Mouse (Mus musculus) lung, embryonic 16.5 days (tissue): ENCODE data around the gene Bcl2l10. TPM values are rescaled to one million over a fixed set of nuclear protein-coding genes. Genes with fewer than 3 reads are reported as not detected.

Experiments used
- ATAC-seq: fragments of 200-750 bp; cut with Nextera tagmentation; 2 replicates; pipeline ENCODE4 v1.8.0; 2017; ENCODE audit warnings: low read depth, mild to moderate bottlenecking, moderate library complexity
- H3K27ac ChIP-seq: fragments of 300-500 bp; sonication (generic); 2 replicates; pipeline ENCODE4 v1.5.1; 2014; ENCODE audit warnings: mild to moderate bottlenecking, control low read depth, low read length
- H3K27me3 ChIP-seq: fragments of 300-500 bp; sonication (generic); 2 replicates; pipeline ENCODE4 v1.6.1; 2014; ENCODE audit warnings: low read depth, low read length, mixed read lengths; ENCODE audit not compliant: control insufficient read depth, insufficient read depth
- H3K36me3 ChIP-seq: fragments of 300-500 bp; sonication (generic); 2 replicates; pipeline ENCODE4 v1.6.1; 2014; ENCODE audit warnings: low read length; ENCODE audit not compliant: control insufficient read depth, insufficient read depth
- H3K4me1 ChIP-seq: fragments of 300-500 bp; sonication (generic); replicated peaks from 2 replicates; pipeline ENCODE4 v1.6.1; 2014; ENCODE audit warnings: low read length, mixed read lengths; ENCODE audit not compliant: control insufficient read depth, insufficient read depth
- H3K4me2 ChIP-seq: fragments of 300-500 bp; sonication (generic); 2 replicates; pipeline ENCODE4 v1.6.1; 2014; ENCODE audit warnings: low read depth, low read length, control low read depth
- H3K4me3 ChIP-seq: fragments of 300-500 bp; sonication (generic); 2 replicates; pipeline ENCODE4 v1.5.1; 2014; ENCODE audit warnings: mild to moderate bottlenecking, low read length, control low read depth
- H3K9ac ChIP-seq: fragments of 300-500 bp; sonication (generic); 2 replicates; pipeline ENCODE4 v1.6.1; 2014; ENCODE audit warnings: low read length, control low read depth
- H3K9me3 ChIP-seq: fragments of 300-500 bp; sonication (generic); 2 replicates; pipeline ENCODE4 v1.6.1; 2016; ENCODE audit warnings: low read length; ENCODE audit not compliant: control insufficient read depth
- WGBS: fragments of 180-500 bp; shearing (Covaris S2); extraction: QIAGEN DNeasy Blood & Tissue Kit; methylation state at CpG from one replicate; pipeline ENCODE4 v1.1.7; 2014; 5-methylcytosine and 5-hydroxymethylcytosine counted together
- polyA plus RNA-seq: library from polyadenylated mRNA; unstranded; fragments of >200 nt; fragmentation: Nextera tagmentation; extraction: Ambion mirVana; gene quantifications from 2 replicates; pipeline ENCODE4 v1.2.1, GENCODE M21; 2015

Gene Bcl2l10
- not detected in 2 replicates for polyA plus RNA-seq

GRCm38 (mm10) chr9:75347458-75347857 lies at the start of gene Bcl2l10:
Gene Bcl2l10 (plus strand): TSS chr9:75347758.
- Histone ChIP-seq H3K9me3 (no peaks in the 10 kb centered on the region), H3K4me1 (no peaks in the 10 kb centered on the region), H3K27me3 (no peaks in the 10 kb centered on the region), H3K36me3 (0 out of 2 replicates have a peak, but pooled peaks cover 2% of the 10 kb centered on the region), H3K9ac (no peak within 1 kb of the TSS), H3K4me2 (no peak within 1 kb of the TSS), H3K27ac (no peak within 1 kb of the TSS), H3K4me3 (no peak within 1 kb of the TSS)
- WGBS, result 91% methylated on average over 5 of the region's 5 CpGs
- no peak for ATAC-seq

GRCm38 (mm10) chr9:75299342-75299741 lies 48.2 kb upstream of the Bcl2l10 start:
- no peak for ATAC-seq
- Histone ChIP-seq H3K36me3 (0 out of 2 replicates have a peak, but pooled peaks cover 2% of the 10 kb centered on the region), H3K4me1 (no peaks in the 10 kb centered on the region), H3K4me2 (no peak overlapping the region), H3K9ac (no peak overlapping the region), H3K27me3 (no peaks in the 10 kb centered on the region), H3K27ac (no peak overlapping the region), H3K4me3 (no peak overlapping the region), H3K9me3 (no peaks in the 10 kb centered on the region)
- WGBS, result 82% methylated on average over 2 of the region's 2 CpGs

GRCm38 (mm10) chr9:75303033-75303432 lies 44.5 kb upstream of the Bcl2l10 start:
- no peak overlapping the region for H3K27ac ChIP-seq
- ATAC-seq, result no peak

GRCm38 (mm10) chr9:75303701-75304261 lies 43.8 kb upstream of the Bcl2l10 start:
- Histone ChIP-seq H3K4me3 (no peak overlapping the region), H3K9me3 (no peaks in the 10 kb centered on the region), H3K27ac (no peak overlapping the region), H3K27me3 (no peaks in the 10 kb centered on the region), H3K4me2 (no peak overlapping the region), H3K4me1 (no peaks in the 10 kb centered on the region), H3K9ac (no peak overlapping the region), H3K36me3 (no peaks in the 10 kb centered on the region)
- 40% methylated on average over 16 of the region's 16 CpGs for WGBS
- ATAC-seq, result no peak

More at GRCm38 (mm10) chr9:75303033-75303432, 44.5 kb upstream of the Bcl2l10 start:
- 73% methylated on average over 2 of the region's 2 CpGs for WGBS
- Histone ChIP-seq H3K4me1 (no peaks in the 10 kb centered on the region), H3K4me3 (no peak overlapping the region), H3K4me2 (no peak overlapping the region), H3K27me3 (no peaks in the 10 kb centered on the region), H3K9me3 (no peaks in the 10 kb centered on the region), H3K36me3 (no peaks in the 10 kb centered on the region), H3K9ac (no peak overlapping the region)

GRCm38 (mm10) chr9:75304286-75304685 lies 43.3 kb upstream of the Bcl2l10 start:
- no peak overlapping the region for H3K4me3 ChIP-seq
- H3K9me3 ChIP-seq, result no peaks in the 10 kb centered on the region
- H3K27me3 ChIP-seq, result no peaks in the 10 kb centered on the region
- 38% methylated on average over 7 of the region's 7 CpGs for WGBS
- ATAC-seq, result no peak
- H3K4me1 ChIP-seq, result no peaks in the 10 kb centered on the region
- no peak overlapping the region for H3K4me2 ChIP-seq
- no peaks in the 10 kb centered on the region for H3K36me3 ChIP-seq
- H3K27ac ChIP-seq, result no peak overlapping the region
- H3K9ac ChIP-seq, result no peak overlapping the region

GRCm38 (mm10) chr9:75306126-75306898 lies 41.2 kb upstream of the Bcl2l10 start, which contains the start of gene Gnb5:
Gene Gnb5 (plus strand): TSS chr9:75306288.
- H3K9ac ChIP-seq, result no peak within 1 kb of the TSS
- no peaks in the 10 kb centered on the region for H3K9me3 ChIP-seq
- no peaks in the 10 kb centered on the region for H3K36me3 ChIP-seq
- H3K27ac ChIP-seq, result no peak within 1 kb of the TSS
- 78% methylated on average over 11 of the region's 11 CpGs for WGBS
- no peaks in the 10 kb centered on the region for H3K4me1 ChIP-seq
- no peak within 1 kb of the TSS for H3K4me3 ChIP-seq
- no peak within 1 kb of the TSS for H3K4me2 ChIP-seq
- H3K27me3 ChIP-seq, result no peaks in the 10 kb centered on the region
- ATAC-seq, result no peak

GRCm38 (mm10) chr9:75307015-75307414 lies 40.5 kb upstream of the Bcl2l10 start:
- H3K9me3 ChIP-seq, result no peaks in the 10 kb centered on the region
- no peak overlapping the region for H3K4me3 ChIP-seq
- no peaks in the 10 kb centered on the region for H3K27me3 ChIP-seq
- no peaks in the 10 kb centered on the region for H3K4me1 ChIP-seq
- no peak overlapping the region for H3K9ac ChIP-seq
- H3K36me3 ChIP-seq, result no peaks in the 10 kb centered on the region
- no peak overlapping the region for H3K4me2 ChIP-seq
- H3K27ac ChIP-seq, result no peak overlapping the region
- 89% methylated on average over 5 of the region's 5 CpGs for WGBS
- no peak for ATAC-seq

GRCm38 (mm10) chr9:75308621-75309020 lies 38.9 kb upstream of the Bcl2l10 start:
- no peak for ATAC-seq
- Histone ChIP-seq H3K4me1 (no peaks in the 10 kb centered on the region), H3K9ac (no peak overlapping the region)

GRCm38 (mm10) chr9:75312008-75312407 lies 35.5 kb upstream of the Bcl2l10 start:
- H3K9ac ChIP-seq, result no peak overlapping the region
- H3K4me3 ChIP-seq, result no peak overlapping the region
- no peak for ATAC-seq
- peaks cover 7% of the 10 kb centered on the region for H3K4me1 ChIP-seq
- H3K9me3 ChIP-seq, result no peaks in the 10 kb centered on the region
- WGBS, result 12% methylated on average over 4 of the region's 4 CpGs
- no peak overlapping the region for H3K27ac ChIP-seq
- no peak overlapping the region for H3K4me2 ChIP-seq
- no peaks in the 10 kb centered on the region for H3K36me3 ChIP-seq
- no peaks in the 10 kb centered on the region for H3K27me3 ChIP-seq

More at GRCm38 (mm10) chr9:75308621-75309020, 38.9 kb upstream of the Bcl2l10 start:
- Histone ChIP-seq H3K36me3 (no peaks in the 10 kb centered on the region), H3K9me3 (no peaks in the 10 kb centered on the region), H3K27me3 (no peaks in the 10 kb centered on the region), H3K27ac (no peak overlapping the region), H3K4me2 (no peak overlapping the region), H3K4me3 (no peak overlapping the region)
- WGBS, result 55% methylated on average over 5 of the region's 5 CpGs
